Mouse (Mus musculus): Measurements from ENCODE around the gene Cldn14. TPM values are rescaled to one million over a fixed set of nuclear protein-coding genes. Genes with fewer than 3 reads are reported as not detected.
"Not testable (repeated sequence)": the region's sequence is repeated elsewhere in the genome, so short reads cannot be mapped to it uniquely, and the experiment has no call there.

Cldn14 gene
- polyA plus RNA-seq, 1 experiment = 4.1 TPM

DNA sequence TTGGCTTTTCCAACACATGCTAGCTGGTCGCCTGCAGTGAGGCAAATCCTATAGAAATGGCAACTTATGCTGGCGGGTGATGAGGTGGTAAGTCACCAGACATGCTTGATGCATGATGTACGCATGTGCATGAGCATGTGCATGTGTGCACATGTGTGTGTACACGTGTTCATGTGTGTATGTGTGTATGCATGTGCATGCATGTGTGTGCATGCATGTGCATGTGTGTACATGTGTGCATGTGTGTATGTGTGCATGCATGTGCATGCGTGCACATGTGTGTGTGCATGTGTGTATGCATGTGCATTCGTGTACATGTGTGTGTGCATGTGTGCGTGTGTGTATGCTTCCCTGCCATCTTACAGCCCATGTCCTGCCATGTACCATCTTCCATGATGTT, 28.6 kb upstream of the Cldn14 start:
- H3K4me1 ChIP-seq (ENCODE audit: control insufficient read depth, insufficient read depth, low read length) = no peaks in the 10 kb centered on the region; the same call in 1 of the 2 replicates
- TF ChIP-seq CTCF (IDR thresholded peaks at IDR 0.05; ENCODE audit: extremely low read depth, insufficient read depth, low read length) (no peak), POLR2A (IDR thresholded peaks at IDR 0.05; ENCODE audit: extremely low read depth, insufficient read depth, low read length) (no peak)

GRCm38 (mm10) chr16:94034152-94034551, 25.5 kb upstream of the Cldn14 start:
- Histone ChIP-seq H3K4me1 (ENCODE audit: control insufficient read depth, insufficient read depth, low read length) (no peaks in the 10 kb centered on the region; the same call in 1 of the 2 replicates), H3K4me3 (ENCODE audit: insufficient read depth, low read length) (no peak overlapping the region), H3K27ac (ENCODE audit: insufficient read depth, low read length) (no peak overlapping the region)
- no peak for TF ChIP-seq POLR2A (IDR thresholded peaks at IDR 0.05; ENCODE audit: extremely low read depth, insufficient read depth, low read length)
- no peak for TF ChIP-seq CTCF (IDR thresholded peaks at IDR 0.05; ENCODE audit: extremely low read depth, insufficient read depth, low read length)

More for the DNA sequence above, 28.6 kb upstream of the Cldn14 start:
- no peak overlapping the region for H3K27ac ChIP-seq (ENCODE audit: insufficient read depth, low read length)
- no peak overlapping the region for H3K4me3 ChIP-seq (ENCODE audit: insufficient read depth, low read length)

- Histone ChIP-seq H3K27ac (ENCODE audit: insufficient read depth, low read length) (no peak overlapping the region), H3K4me3 (ENCODE audit: insufficient read depth, low read length) (no peak overlapping the region), H3K4me1 (ENCODE audit: control insufficient read depth, insufficient read depth, low read length) (no peaks in the 10 kb centered on the region; the same call in 1 of the 2 replicates)
- no peak for TF ChIP-seq POLR2A (IDR thresholded peaks at IDR 0.05; ENCODE audit: extremely low read depth, insufficient read depth, low read length)
- TF ChIP-seq CTCF (IDR thresholded peaks at IDR 0.05; ENCODE audit: extremely low read depth, insufficient read depth, low read length) = no peak
These were observed 23.6 kb upstream of the Cldn14 start for GRCm38 (mm10) chr16:94032270-94032669.

DNA sequence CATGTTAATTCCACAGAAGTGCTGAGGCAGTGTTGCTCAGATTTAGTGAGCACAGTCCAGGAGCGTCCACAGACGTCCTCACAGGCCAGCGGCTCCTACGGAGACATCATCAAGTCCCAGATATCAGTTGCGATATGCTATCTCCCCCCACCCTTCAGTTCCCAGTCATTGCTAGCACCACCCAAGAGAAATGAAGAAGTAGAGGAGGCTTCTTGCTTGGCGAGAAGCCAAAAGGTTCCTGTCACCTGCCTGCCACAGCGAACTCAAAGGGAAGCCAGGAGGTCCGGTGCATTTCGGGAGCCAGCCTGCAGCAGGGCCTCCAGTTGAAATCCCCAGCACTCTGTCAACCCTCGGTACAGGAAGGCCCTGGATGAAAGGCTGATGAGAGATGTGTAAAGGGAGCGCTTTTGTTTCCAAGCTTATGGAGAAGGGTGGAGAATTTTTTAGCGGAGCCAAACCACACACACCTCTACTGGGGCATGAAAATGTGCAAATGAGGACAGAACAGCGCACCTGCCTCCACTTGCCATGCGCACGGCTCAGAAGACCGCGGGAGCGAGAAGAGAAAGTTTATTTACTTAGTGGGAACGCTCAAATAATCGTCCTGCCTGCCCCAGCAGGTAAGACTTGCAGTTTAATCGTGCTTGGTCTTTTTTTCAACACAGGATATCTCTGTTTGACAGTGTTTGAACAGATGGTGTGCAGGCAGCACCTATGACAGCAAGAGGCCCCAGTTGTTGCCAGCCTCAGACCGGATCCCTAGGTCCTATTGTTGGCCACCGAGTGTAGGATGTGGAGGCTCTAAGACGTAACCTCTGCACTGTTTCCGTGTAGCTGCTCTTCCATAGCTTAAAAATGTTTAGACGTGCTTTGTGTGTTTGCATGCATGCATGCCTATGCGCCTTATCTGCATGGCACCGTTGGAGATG, 15.0 kb upstream of the Cldn14 start:
- Histone ChIP-seq H3K4me3 (ENCODE audit: insufficient read depth, low read length) (no peak overlapping the region), H3K4me1 (ENCODE audit: control insufficient read depth, insufficient read depth, low read length) (no peaks in the 10 kb centered on the region), H3K27ac (ENCODE audit: insufficient read depth, low read length) (no peak overlapping the region)
- TF ChIP-seq CTCF (IDR thresholded peaks at IDR 0.05; ENCODE audit: extremely low read depth, insufficient read depth, low read length) = no peak
- TF ChIP-seq POLR2A (IDR thresholded peaks at IDR 0.05; ENCODE audit: extremely low read depth, insufficient read depth, low read length) = no peak

GRCm38 (mm10) chr16:94019725-94020124, 11.1 kb upstream of the Cldn14 start:
- not testable (repeated sequence) for H3K4me1 ChIP-seq (ENCODE audit: control insufficient read depth, insufficient read depth, low read length); H3K4me3 ChIP-seq (ENCODE audit: insufficient read depth, low read length); H3K27ac ChIP-seq (ENCODE audit: insufficient read depth, low read length)

- no peak overlapping the region for H3K27ac ChIP-seq (ENCODE audit: insufficient read depth, low read length)
- no peaks in the 10 kb centered on the region for H3K4me1 ChIP-seq (ENCODE audit: control insufficient read depth, insufficient read depth, low read length)
- TF ChIP-seq POLR2A (IDR thresholded peaks at IDR 0.05; ENCODE audit: extremely low read depth, insufficient read depth, low read length) (no peak), CTCF (IDR thresholded peaks at IDR 0.05; ENCODE audit: extremely low read depth, insufficient read depth, low read length) (no peak)
- no peak overlapping the region for H3K4me3 ChIP-seq (ENCODE audit: insufficient read depth, low read length)
These were observed 9.3 kb upstream of the Cldn14 start for GRCm38 (mm10) chr16:94017953-94018352.

GRCm38 (mm10) chr16:94014489-94015096, 6.0 kb upstream of the Cldn14 start:
- no peak overlapping the region for H3K4me3 ChIP-seq (ENCODE audit: insufficient read depth, low read length)
- no peak for TF ChIP-seq CTCF (IDR thresholded peaks at IDR 0.05; ENCODE audit: extremely low read depth, insufficient read depth, low read length)
- no peak for TF ChIP-seq POLR2A (IDR thresholded peaks at IDR 0.05; ENCODE audit: extremely low read depth, insufficient read depth, low read length)
- no peaks in the 10 kb centered on the region for H3K4me1 ChIP-seq (ENCODE audit: control insufficient read depth, insufficient read depth, low read length)
- H3K27ac ChIP-seq (ENCODE audit: insufficient read depth, low read length) = no peak overlapping the region

DNA sequence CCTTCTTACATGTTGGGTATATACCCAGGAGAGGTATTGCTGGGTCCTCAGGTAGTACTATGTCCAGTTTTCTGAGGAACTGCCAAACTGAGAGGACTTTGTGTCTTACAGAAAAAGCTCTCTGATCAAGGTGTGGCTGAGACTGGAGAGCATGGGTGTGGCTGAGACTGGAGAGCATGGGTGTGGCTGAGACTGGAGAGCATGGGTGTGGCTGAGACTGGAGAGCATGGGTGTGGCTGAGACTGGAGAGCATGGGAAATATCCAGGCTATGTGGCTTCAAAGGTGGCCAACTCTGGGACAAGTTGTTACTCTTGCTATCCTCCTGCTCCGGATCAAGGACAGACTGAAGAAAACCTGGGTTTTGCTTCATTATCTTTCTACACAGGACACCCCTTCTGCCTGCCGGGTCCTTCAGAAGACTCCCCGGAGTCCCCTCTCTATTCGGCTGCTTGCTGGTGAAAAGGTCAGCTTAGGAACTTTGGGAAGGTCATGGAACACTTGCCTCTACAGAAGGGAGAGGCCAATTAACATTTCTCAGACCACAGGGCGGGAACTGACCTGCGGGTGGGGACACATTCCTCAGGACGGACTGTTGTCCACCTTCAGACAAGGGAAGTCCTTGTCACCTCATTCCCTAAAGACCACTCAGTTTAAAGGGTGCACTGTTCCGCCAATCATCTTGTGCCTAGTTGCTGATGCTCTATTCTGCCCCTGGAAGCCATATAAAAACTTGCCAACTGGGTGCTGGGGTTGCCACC, 4.9 kb upstream of the Cldn14 start:
- H3K4me1 ChIP-seq (ENCODE audit: control insufficient read depth, insufficient read depth, low read length); H3K27ac ChIP-seq (ENCODE audit: insufficient read depth, low read length); H3K4me3 ChIP-seq (ENCODE audit: insufficient read depth, low read length): not testable (repeated sequence)

GRCm38 (mm10) chr16:94011224-94011623, 2.6 kb upstream of the Cldn14 start:
- no peak overlapping the region for H3K4me3 ChIP-seq (ENCODE audit: insufficient read depth, low read length)
- TF ChIP-seq CTCF (IDR thresholded peaks at IDR 0.05; ENCODE audit: extremely low read depth, insufficient read depth, low read length) (no peak), POLR2A (IDR thresholded peaks at IDR 0.05; ENCODE audit: extremely low read depth, insufficient read depth, low read length) (no peak)
- H3K27ac ChIP-seq (ENCODE audit: insufficient read depth, low read length) = no peak overlapping the region
- no peaks in the 10 kb centered on the region for H3K4me1 ChIP-seq (ENCODE audit: control insufficient read depth, insufficient read depth, low read length)

Data from cortical plate, adult 2 months (tissue).